Mouse (Mus musculus) adrenal gland, postnatal 36 days (tissue): ENCODE results near the gene Hrh2. TPM values are rescaled to one million over a fixed set of nuclear protein-coding genes. Genes with fewer than 3 reads are reported as not detected.

Source experiments
- DNase-seq, 2 experiments: peaks; one replicate each; pipeline ENCODE4 v3.0.0; 2021; ENCODE audit warnings: mixed read lengths in 1 of 2
- total RNA-seq, 2 experiments: library from RNA; stranded (reverse); gene quantifications; 2 replicates each; pipeline ENCODE4 v1.2.3; 2021

The Hrh2 gene
- total RNA-seq, 2 experiments from 2014 or later: 0.13 TPM

DNA sequence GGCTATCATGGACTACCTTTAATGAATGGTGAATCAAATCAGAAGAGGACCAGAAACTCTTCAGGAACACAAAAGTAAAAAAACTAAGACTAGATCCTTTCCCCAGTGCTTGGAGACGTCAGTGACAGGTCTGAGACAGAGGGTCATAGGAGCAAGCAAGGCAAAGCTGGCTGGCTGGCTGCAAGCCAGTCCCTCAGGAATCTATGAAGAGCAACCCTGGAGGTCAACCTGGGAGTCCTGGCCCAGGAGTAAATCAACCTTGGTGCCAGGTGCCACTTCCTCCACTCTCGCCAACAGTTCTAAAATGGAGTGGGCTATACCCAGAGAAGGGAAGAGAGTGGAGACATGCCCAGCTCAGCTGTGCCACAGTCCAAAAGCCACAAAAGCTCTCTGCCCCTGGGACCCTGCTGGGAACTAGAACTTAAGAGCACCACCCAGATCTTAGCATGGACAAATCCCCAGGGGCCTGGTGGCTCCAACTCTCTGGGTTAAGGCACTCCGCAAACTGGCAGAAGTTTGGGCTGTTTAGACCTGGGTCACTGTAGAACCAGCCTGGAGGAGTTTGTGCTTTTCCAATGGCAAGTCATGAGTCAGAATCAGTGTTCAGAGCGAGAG lies 15.4 kb upstream of the Hrh2 start:
- no peak for DNase-seq

DNA sequence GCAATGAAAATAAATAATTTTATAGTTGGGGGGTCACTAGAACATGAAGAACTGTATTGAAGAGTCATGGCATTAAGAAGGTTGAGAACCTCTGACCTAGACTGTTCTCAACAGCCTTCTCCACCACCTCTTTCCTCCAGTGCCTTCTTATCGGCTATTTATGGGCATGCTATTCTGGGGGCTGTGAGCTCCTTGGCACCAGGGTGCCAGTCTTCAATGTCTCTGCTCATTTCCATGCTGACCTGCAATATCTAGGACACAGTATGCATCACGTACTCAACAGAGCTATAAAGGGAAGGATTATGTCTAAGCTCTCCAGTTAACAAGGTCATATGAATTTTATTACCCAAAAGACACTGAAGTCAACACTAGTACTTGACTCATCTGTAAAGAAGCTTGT lies 14.6 kb upstream of the Hrh2 start:
- DNase-seq: no peak

DNA sequence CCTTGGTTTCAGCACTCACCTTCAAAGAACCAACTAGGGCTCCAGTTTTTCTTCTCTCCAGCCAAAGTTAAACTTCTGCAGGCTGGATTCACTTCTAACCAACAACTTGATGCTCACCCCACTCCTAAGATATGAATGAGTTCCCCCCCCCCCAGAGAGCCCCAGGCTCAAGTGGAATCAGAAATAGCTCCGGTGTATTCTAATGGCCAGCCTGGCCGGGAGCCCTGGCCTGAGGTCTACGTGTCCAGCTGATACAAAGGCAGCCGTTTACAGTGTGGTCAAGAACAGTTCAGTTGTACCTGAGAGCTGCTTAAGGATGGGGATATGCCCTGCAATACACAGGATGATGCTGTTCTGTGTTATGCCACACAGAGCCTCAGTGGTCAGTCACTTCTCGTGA lies 13.3 kb upstream of the Hrh2 start:
- DNase-seq: no peak

DNA sequence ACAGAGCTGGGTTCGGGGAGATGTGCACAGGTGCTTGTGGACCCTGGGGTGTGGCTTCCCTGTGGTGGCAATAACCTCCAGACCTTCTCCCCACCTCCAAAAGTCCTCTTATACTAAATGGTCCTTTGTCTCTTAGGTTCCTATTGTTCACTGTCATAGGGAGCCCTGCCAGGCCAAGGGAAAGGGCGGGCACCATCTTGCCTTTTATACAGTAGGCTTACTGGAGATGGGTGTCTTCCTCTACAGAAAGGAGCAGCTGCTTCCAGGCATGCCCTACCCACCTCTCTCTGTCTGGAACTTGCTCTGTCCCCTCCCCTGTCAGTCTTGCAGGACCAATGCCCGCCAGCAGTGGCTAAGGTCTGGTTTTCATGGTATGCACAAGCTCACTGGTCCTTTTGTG lies 12.0 kb upstream of the Hrh2 start:
- DNase-seq: no peak

DNA sequence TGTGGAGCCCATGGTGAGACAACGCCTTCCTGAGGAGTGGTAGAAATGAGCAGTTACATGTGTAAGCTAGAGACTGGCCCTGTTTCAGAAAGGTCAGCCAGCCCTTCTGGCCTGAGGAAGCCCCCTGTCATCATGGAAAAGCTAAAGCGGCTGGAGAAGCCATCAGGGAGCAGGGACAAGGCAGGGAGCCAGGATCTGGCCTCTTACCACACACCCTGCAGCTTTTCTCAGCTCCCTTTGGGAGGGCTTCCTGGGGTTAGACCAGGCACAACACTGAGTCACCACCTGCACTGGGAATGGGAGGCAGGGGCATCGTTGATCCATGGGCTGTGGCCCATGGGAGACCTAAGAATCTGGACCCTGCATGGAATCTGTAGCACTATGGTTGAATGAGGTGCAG lies 11.5 kb upstream of the Hrh2 start:
- DNase-seq: peak in 1 of 2 experiments; percentile 41

DNA sequence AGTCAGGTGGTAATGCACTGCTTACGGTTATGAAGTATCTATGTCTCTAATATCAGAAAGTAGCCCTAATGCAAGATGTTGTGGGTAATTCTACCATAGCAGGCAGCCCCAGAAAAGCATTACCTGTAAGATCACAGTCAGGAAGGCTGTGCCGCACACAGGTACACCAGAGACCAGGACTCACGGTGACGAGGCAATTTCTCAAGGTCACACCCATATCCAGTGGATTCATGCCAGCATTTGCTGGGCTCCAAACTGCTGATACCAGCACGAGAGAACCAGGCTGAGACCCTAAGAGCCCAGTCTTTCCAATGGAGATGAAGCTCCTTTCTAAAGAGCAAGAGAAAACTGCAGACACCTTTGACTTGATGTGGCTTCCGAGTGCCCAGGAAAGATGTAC lies 10.6 kb upstream of the Hrh2 start:
- DNase-seq: no peak

DNA sequence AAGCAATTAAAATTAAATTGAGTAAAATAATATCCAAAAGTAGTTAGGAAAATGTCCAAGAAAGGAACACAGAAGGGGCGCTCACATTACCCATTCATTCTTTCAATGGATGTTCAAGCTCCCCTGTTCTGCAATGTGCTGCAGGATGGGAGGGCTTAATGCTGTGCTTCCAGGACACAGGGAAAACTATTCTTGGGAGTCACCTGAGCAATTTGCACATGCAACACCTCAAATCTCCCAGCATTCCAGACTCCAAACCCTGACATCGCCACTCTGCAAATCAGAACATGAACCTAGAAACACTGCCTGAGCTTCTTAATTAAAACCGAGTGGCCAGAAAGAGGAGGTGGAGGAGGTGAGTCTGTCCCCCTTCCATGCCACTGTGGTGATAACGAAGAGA lies 10.0 kb upstream of the Hrh2 start:
- DNase-seq: no peak

DNA sequence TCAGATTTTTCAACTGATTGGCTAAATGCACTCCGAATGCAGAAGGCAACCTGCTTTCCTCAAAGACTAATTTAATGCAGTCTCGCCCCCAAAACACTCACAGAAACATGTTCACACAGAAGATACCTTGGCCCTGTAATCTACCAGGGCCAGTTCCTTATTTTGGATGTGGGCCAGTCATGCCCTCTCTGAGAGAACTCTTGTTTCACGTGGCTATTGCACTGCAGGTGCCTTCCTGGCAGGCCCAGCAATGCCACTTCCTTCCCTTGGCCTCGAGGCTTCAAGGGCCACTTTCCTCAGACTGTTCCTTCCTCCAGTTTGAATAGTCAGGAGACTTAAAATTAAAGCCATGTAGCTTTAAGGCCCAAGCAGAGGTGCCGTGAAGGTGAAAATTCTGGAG lies 5.5 kb upstream of the Hrh2 start:
- DNase-seq: no peak

DNA sequence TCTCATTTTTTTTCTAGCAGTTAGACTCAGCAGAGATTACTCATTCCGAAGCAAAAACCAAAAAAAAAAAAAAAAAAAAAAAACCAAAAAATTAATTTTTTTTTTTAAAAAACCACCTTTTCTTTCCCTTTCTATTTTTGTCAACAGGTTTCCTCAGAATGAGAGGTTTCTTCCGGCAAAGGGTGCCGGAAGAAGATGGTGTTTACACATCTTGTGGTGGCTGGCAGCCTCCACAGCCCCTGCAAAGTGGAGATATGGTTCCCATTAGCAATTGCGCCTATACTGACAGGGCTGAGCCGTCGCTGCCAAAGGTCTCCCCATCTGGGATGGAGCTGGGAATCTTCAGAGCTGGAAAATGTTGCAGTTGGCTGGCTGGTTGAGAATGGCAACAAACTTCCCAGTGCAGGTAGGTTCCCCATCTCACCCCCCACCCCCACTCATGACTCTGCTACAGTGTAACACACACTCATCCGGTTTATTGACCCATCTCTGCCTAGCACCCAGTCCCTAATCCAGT lies 3.7 kb upstream of the Hrh2 start:
- no peak for DNase-seq

DNA sequence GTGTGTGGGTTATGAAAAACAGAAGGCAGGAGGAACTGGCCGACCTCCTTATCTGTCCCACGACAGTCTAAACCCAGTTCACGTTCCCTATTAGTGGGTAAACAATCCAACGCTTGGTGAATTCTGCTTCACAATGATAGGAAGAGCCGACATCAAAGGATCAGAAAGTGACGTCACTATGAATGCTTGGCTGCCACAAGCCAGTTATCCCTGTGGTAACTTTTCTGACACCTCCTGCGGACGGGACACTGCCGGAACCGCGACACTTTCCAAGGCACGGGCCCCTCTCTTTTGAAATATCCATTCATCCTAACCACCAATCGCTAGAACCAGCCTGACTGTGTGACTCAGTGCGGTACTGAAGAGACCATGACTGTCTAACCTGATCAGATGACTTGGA lies 2.0 kb upstream of the Hrh2 start:
- no peak for DNase-seq

DNA sequence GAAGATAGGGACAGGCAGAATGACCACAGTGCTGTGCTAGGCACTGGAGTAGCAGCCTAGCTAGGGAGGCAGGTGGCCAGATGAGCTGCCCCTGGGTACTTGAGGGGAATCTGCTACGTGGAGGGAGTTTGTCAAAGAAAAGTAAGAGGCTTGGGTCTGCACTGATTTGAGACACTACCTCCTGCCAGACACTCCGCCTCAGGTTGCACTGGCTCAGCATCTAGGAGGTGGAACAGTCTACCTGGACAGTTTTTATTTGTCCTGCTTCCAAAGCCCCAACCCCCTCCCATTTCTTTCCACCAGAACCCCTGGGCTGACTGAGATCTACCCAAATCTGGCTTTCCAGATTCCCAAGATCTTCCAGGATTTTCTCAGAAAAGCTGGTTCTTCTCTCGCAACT lies 748 bp upstream of the Hrh2 start:
- DNase-seq: no peak

DNA sequence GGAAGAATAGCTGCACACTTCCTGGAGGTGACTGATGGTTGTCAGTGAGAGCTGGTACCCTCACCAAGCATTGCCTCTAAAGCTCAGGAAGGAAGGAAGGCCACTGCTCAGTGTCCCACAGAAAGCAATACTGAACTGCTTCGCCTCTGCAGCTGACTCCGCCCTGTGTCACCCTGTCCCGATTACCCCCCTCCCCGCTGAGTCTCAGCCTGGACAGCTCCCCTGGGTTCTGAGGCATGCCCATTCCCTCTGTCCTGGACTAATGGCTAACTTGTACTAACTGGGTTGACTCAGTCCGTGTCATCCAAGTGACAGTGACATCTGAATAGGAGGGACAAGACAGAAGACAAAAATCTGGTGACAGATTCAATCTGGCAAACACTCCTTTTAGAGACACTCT lies 1.7 kb downstream of the Hrh2 start:
- DNase-seq: no peak

DNA sequence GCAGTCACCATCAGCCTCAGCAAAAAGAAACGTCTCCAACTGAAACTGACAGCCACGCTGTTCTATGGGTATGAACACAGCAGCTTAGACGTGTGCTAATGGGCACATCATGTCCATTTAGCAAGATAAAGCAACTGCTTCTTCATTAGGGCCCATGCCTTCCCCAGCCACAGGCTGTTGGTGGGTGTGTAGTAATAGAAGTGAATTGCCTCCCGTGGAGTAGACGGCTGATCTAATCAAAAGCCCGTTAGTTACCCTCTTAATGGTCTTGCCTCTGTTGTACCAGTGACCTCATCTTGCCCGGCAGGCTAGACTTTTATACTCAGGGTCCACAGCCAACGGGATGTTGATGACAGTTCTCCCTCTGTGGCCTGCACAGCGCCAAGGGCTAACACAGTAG lies 7.1 kb downstream of the Hrh2 start:
- DNase-seq: no peak

DNA sequence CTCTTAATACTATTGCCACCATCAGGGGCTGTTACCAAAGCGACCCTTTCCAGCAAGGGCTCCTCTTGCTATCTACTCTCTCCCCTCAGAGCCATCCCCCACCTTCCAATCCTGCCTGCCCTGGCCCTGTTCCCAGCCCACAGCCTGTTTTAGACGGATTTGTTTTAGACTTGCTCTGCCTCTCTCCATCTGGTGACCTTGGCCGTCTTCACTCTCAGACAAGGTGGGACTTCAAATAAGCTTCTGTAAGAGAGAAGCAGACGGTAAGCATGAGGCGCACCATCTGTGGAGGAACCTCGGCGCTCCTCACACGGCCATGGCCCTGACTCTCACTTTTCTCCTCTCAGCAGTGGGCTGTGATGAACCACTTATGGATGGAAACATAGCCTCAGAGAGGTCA lies 10.5 kb downstream of the Hrh2 start:
- DNase-seq: no peak

DNA sequence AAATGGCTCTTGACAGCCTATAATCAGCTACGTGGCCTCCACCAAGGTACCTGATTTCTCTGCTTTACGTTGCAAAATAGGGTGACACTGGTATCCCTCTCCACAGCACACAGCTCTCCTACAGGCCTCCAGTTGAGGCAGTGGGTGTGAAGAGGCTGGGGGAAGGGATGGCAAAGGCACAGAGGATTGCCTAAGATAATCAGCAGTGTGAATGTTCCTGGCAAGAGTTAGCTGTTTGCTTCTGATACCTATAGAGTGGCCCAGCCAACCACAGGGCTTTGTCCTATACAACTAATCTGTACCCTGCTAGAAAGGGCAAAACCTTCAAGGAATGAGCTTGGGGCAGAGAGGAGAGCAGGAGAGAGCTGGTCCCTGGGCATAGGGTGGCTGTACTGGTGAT lies 11.5 kb downstream of the Hrh2 start:
- DNase-seq: no peak

DNA sequence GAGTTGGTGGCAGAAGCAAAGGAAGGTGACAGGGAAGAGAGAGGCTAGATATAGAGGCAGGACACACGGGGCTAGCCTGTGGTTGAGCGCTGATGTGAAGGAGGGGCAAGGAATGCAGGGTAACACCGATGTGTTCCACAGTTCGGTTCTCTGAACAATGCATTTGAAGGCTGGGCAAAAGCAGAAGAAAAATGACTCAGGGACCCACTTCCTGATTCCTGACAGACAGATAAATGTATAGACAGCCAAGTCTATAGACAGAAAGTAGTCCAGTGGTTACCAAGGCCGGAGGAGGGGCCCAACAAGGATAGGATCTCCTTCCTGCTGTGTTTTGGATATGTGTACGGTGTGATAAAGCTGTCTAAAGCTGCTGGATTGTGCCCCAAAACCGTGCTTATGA lies 13.3 kb downstream of the Hrh2 start:
- DNase-seq: no peak

DNA sequence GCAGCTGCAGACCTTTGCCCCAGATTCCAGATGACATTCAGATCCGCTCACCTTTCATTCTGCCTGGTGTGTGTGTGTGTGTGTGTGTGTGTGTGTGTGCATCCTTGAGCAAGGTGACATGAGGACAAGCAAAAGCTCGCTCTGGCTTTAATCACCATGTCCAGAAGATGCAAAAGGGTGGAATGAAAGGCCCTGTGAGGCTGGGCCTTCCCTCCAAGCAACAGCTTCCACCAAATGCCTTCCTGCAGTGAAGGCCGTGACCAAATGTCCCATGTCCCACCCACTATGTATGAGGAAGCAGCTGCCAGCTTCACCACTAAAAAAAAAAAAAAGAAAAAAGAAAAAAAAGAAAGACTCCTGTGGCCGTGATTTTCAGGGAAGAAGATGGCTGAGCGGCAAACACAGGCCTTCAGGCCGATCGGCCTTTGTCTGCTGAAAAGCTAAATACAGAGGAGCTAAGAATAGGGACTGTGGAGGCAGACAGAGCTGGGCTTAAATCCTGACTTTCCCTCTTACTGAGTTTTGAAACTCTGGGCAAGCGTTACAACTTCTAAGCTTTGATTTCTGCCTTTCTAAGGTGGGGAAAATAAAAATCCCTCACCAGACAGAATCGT lies 14.3 kb downstream of the Hrh2 start:
- DNase-seq: no peak

DNA sequence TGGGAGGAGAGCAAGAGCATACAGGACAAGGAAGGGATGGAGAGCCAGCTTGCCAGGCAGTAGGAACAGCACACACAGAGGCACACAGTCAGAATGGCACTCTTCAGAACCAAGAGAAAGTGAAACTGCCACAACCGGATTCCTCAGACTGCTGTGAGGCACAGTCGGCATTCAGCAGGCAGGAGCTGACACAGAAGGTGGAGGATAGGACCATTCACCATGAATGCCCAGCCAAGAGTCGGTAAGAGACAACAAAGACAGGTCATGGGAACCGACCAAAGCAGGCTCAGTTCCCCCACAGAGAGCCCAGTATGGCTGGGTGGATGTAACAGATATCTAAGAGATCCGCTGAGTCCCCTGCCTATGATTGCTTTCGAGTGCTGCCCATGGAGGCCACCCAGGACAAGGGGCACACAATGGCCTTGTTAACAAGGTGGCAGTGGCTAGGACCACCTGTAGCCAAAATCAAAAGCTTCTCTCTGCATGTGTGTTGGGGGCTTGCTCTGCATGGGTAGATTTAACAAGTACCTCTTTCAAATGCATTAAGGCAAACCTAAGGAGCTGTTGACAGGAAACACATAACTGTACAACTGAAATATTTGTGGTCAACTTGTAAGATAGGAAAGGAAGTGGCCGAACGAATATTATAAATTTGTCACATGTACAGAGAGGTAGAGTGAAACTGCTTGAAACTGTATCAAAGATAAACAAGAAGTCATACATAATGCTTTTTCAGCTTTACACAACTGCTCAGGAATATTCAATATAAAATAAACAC lies 17.7 kb downstream of the Hrh2 start:
- DNase-seq: no peak

DNA sequence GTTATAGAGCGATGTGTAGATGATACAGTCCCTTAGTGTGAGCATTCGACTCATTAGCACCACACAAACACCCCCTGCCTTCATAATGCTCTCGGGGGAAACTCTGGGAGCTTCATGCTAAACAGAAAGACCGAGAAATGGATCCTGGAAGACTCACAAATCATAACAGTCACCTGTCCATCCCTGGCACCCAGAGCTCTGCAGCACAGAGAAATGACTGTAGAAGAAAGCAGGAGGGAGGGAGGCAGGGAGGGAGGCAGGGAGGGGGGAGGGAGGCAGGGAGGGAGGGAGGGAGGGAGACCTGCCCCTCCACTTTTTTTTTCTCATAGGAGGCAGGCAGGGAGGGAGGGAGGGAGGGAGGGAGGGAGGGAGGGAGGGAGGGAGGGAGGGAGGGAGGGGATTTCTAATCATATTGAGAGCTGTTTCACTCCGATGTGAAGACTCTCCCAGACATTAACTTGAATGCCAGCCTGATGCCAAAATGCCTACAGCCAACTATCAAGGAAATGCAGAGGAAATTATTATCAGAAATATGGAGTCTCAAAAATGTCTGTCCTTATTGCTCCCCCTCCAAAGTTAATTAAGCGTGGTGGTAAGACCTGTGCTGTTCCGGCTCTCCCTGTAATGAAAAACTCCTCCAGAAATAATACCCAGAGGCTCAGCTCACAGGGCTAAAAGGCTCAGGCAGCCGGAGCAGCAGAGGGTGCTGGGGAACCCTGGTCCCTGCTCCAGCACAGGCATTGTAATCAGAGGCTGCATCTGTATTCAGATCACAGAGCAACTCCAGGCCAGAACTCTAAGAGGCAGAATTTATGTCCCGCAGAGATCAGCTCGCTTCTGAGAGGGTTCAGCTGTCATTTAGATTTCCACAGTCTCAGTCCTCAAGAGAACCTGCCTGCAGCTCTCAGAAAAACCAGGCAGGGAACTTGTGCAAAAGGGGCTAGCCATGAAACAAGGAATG lies 19.9 kb downstream of the Hrh2 start:
- DNase-seq: no peak

DNA sequence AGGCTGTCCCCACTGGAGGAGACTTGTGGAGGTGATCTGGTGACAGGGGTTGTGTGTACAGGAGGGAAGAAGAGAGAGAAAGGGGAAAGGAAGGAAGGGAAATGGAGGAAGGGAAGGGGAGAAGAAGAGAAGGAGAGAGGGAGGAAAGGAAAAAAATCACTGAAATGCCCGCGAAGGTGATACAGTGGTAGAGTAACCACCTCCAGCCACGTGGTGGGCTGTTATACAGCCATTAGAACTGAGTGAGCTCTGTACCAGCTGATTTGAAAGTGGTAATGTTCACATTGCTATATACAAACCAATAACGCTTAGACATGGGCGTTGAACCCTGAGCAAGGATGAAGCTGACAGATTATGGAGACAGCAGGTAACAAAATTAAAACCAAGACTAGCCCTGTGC lies 20.6 kb downstream of the Hrh2 start:
- no peak for DNase-seq

DNA sequence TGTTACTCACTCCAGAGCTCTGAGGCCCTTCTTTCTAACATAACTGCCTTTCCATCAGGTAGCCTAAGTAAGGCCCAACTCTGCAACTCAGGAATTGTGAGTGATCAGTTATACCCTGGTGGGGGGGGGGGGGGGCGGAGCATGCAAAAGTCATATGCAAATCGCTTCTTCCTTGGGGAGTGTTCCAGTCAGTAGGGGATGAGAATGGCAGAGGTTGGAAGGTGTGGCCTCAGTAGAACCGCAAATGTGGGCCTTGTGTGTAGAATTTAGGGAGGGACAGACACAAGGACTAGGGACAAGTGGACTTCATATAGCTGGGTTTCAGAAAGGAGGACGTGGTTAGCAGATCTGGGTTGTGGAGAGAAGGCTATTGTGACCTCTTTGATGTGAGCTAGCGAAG lies 23.3 kb downstream of the Hrh2 start:
- DNase-seq: no peak

DNA sequence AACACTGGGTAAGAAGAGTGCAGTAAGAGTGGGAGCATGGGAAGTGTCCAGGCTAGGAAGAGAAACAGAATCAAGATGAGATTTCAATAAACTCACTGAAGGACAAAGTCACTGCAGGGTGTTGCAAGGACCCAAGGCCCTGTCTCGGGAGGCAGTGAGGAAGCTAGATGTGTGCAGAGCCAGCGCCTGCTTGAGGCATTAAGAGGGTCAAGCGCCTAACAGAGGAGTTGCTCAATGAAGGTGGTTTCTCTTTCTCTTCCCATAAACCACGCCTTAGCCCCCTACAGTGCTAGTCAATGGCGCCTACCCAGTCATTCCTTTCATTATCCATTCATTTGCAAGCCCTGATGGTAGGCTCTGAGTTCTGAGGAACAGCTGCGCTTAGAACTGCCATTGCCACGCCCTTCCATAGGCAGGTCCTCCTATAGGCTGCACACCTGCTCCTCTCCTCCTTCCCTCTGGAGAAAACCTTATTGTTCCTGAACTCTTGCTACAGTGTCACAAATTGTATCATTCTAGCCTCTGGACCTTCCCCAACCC lies 23.9 kb downstream of the Hrh2 start:
- DNase-seq: no peak
